Mouse (Mus musculus) left cerebral cortex, adult 8-10 months (tissue): ENCODE results near the gene A630023A22Rik. TPM values are rescaled to one million over a fixed set of nuclear protein-coding genes. Genes with fewer than 3 reads are reported as not detected.

Experiments
- DNase-seq, 2 experiments: peaks; one replicate each; pipeline ENCODE4 v3.0.0; 2022; ENCODE audit warnings: low spot score in 2 of 2
- total RNA-seq, 4 experiments: library from RNA; stranded (reverse); gene quantifications; 2 replicates each; pipeline ENCODE4 v1.2.4; 2022

Gene A630023A22Rik
- total RNA-seq, 4 experiments from 2014 or later: not detected

- DNase-seq: no peak
Measured at GRCm38 (mm10) chr14:34086806-34087205, 15.7 kb downstream of the A630023A22Rik start.

GRCm38 (mm10) chr14:34085731-34086130 lies 16.8 kb downstream of the A630023A22Rik start, which contains the start of gene Anxa8:
Anxa8 (plus strand) TSS chr14:34085981.
- no peak for DNase-seq

- DNase-seq: peak; percentile 13 to 16
Measured at GRCm38 (mm10) chr14:34080321-34080997, 22.1 kb downstream of the A630023A22Rik start.

GRCm38 (mm10) chr14:34078293-34078692 lies 24.3 kb downstream of the A630023A22Rik start:
- DNase-seq: no peak

GRCm38 (mm10) chr14:34077222-34077621 lies 25.3 kb downstream of the A630023A22Rik start:
- no peak for DNase-seq

- no peak for DNase-seq
Measured at GRCm38 (mm10) chr14:34075346-34075745, 27.2 kb downstream of the A630023A22Rik start.

GRCm38 (mm10) chr14:34071665-34072064 lies 30.9 kb downstream of the A630023A22Rik start:
- no peak for DNase-seq

- DNase-seq: no peak
Measured at GRCm38 (mm10) chr14:34052516-34052915, 50.0 kb downstream of the A630023A22Rik start, which contains the start of gene Antxrl. Antxrl (plus strand) TSS chr14:34052707.

- DNase-seq: no peak
Measured at GRCm38 (mm10) chr14:34050101-34050779, 52.3 kb downstream of the A630023A22Rik start.

GRCm38 (mm10) chr14:34043341-34043740 lies 59.2 kb downstream of the A630023A22Rik start:
- DNase-seq: no peak

GRCm38 (mm10) chr14:34041241-34041640 lies 61.3 kb downstream of the A630023A22Rik start:
- no peak for DNase-seq

- DNase-seq: no peak
Measured at GRCm38 (mm10) chr14:34033841-34034610, 68.5 kb downstream of the A630023A22Rik start.

GRCm38 (mm10) chr14:34026710-34027109 lies 75.8 kb downstream of the A630023A22Rik start:
- no peak for DNase-seq

GRCm38 (mm10) chr14:34016938-34017337 lies 85.6 kb downstream of the A630023A22Rik start:
- DNase-seq: no peak

GRCm38 (mm10) chr14:34016381-34016780 lies 86.2 kb downstream of the A630023A22Rik start, which contains the start of gene Gm5460:
Gm5460 (plus strand) TSS chr14:34016758.
- no peak for DNase-seq

GRCm38 (mm10) chr14:34015063-34015462 lies 87.5 kb downstream of the A630023A22Rik start, which contains the start of gene Gm30083:
Gm30083 (minus strand) TSS chr14:34015182.
- no peak for DNase-seq

- no peak for DNase-seq
Measured at GRCm38 (mm10) chr14:34002358-34002757, 100.2 kb downstream of the A630023A22Rik start.

GRCm38 (mm10) chr14:34001445-34001844 lies 101.1 kb downstream of the A630023A22Rik start:
- no peak for DNase-seq
